Mouse (Mus musculus): ENCODE data around the gene Havcr2.

DNA sequence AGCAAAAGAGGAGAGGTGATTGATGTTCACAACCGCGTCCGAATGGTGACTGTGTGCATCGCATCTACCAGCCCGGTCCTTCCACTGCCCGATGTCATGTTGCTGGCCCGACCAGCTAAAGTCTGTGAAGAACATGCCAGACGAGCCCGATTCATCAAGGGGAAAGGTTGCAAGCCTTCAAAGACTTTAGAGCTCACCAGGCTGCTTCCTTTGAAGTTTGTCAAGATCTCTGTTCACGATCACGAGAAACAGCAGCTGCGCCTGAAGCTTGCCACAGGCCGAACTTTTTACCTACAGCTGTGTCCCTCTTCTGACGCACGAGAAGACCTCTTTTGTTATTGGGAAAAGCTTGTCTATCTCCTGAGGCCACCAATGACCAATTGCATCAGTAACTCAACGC, 49.7 kb upstream of the Havcr2 start:
- TF ChIP-seq CTCF (IDR thresholded peaks at IDR 0.05; ENCODE audit: low read depth, low read length), result no peak
- no peak for TF ChIP-seq GATA1 (IDR thresholded peaks at IDR 0.05; ENCODE audit: borderline replicate concordance, low read length)
- no peak for TF ChIP-seq GATA2 (IDR thresholded peaks at IDR 0.05; ENCODE audit: borderline replicate concordance, low read depth, low read length)
